Mouse (Mus musculus): ENCODE measurements around the gene H13. TPM values are rescaled to one million over a fixed set of nuclear protein-coding genes. Genes with fewer than 3 reads are reported as not detected.

Gene H13
- total RNA-seq (2021): 100 to 1,000 TPM; 138 to 140 TPM
- long read RNA-seq, experiment 1, full-length matches to known transcripts: 208 of 264 reads
- long read RNA-seq, experiment 1, partial matches to known transcripts: 34 of 264 reads
- long read RNA-seq, experiment 1, other reads (novel, unspliced or antisense): 22 of 264 reads
- long read RNA-seq, experiment 2, full-length matches to known transcripts: 267 of 329 reads
- long read RNA-seq, experiment 2, partial matches to known transcripts: 32 of 329 reads
- long read RNA-seq, experiment 2, other reads (novel, unspliced or antisense): 30 of 329 reads

DNA sequence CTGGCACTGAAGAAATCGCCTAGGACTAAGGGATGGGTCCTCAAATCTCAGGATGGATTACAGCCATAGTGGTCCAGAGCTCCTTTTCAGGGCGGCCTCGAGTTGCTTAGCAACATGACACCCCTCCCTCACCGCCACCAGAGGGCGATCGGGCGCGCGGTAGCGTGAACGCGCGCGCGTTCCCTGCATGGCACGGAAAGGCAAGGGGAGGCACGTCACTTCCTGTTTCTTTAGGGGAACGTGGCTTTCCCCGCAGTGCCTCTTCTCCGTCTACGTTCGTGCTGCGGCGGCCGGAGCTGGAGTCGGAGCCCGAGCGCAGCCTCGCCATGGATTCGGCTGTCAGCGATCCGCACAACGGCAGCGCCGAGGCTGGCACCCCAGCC, at the start of gene H13:
Gene H13, plus strand, starts transcription at position 206 of the 383 bp plus-strand sequence.
- peak; percentile 71 to 87 for DNase-seq (ENCODE audit: low spot score in 2 of 2)

DNA sequence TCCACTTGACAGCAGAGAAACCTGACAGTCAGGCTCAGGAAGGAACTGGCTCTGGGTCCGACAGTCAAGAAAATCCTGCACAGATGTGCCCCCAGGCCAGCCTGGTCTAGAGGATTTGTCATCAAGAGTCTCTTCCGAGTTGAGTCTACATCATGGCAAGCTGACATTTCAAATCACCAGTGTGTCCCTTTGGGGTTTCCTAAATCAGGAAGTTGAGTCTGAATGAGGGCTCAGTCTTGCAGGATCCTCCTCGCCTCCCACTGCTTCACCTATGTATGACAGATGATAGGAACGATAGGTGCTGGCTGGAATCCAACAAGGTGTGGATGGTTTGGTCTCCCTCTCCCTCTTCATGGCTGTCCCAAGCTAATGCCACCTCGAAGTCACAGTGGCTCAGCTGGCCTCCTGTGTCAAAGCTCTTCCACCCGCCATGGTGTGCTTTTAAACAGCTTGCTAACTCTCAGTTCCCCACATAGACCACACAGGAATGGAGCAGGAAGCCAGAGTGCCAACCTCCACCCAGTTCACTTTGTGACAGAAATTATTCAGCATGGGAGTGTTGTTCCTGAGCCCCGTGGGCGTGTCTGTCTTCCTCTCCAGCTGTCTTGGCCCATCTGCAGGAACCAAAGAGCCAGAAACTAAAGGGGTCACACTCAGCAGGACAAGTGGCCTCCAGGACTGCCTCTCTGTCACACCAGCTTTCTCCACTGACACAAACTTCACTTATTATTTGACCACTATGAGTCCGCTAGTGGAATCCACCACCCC, 48.7 kb upstream of the H13 start:
- DNase-seq (ENCODE audit: low spot score in 2 of 2): no peak

DNA sequence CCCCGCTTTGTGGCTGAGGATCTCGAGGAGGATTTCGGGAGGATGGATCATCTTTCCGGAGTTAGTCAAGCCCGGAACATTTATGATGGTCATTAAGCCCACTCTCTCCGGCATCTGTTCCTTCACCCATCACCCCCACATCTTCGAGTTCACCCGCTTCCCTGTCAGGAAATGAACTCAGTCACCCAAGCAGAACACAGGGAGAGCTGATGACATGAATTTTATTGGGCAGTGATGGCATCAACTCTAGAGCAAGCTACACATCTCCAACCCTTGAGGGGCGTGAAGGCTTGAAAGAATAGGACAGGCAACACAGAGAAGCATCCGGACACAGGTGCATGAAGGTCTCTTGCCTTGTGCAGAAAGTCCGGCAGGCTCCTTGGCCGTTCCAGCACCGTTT, 47.1 kb upstream of the H13 start:
- DNase-seq (ENCODE audit: low spot score in 2 of 2): no peak

DNA sequence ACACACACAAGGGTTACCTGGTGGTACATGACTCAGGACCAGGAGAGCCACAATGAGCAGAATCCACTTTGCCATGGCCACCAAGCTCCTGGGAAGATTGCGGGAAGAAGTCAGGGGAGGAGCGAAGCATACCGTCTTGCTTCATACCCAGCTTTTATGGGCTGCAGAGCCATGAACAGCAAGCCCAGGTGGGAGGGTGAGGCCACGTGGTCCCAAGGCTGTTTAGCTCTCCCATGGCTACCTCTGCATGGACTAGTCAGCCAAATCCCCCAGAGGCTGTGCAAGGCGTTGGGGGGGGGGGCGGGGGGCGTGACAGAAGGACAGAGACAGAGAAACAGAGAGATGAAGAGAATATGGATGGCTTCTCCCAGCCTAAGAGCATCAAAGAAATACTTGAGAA, 46.3 kb upstream of the H13 start, which contains the start of gene Defb25:
Gene Defb25, minus strand, starts transcription at position 101 of the 400 bp plus-strand sequence.
- no peak for DNase-seq (ENCODE audit: low spot score in 2 of 2)

DNA sequence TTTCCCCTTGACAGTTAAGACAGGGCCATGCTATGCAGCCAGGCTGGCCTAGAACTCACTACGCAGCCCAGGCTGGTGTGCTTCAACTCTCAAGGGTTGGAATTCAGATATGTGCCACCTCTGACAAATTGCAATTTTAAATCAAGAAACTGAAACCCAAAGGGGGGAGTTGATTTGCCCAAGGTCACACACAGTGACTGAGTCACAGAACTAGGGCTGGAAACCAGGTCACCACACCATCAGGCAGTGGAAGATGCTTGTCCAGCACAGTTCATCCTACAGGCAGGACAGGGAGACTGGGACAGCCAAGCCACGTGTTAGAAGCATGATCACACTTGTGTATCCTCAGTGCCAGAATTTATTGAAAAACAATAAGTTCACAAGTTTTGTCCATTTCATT, 44.7 kb upstream of the H13 start:
- no peak for DNase-seq (ENCODE audit: low spot score in 2 of 2)

DNA sequence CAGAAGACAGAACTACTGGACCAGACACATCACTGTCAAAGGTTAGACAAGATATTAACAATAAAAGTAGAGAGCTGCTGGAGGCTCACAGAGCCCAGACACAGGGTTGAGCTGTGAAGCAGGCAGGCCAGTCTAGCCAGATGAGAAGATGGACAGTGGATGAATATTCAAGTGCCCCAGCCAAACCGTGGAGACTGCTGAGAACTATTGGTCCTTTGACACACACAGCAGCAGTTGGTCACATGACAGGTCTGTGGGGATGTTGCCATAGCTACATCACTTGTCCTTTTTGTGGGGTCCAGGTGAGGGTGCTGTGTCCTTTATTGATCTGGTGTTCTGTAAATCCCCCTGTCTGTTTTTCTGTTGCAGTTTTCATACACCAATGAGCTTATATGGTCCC, 44.0 kb upstream of the H13 start:
- DNase-seq (ENCODE audit: low spot score in 2 of 2): no peak

DNA sequence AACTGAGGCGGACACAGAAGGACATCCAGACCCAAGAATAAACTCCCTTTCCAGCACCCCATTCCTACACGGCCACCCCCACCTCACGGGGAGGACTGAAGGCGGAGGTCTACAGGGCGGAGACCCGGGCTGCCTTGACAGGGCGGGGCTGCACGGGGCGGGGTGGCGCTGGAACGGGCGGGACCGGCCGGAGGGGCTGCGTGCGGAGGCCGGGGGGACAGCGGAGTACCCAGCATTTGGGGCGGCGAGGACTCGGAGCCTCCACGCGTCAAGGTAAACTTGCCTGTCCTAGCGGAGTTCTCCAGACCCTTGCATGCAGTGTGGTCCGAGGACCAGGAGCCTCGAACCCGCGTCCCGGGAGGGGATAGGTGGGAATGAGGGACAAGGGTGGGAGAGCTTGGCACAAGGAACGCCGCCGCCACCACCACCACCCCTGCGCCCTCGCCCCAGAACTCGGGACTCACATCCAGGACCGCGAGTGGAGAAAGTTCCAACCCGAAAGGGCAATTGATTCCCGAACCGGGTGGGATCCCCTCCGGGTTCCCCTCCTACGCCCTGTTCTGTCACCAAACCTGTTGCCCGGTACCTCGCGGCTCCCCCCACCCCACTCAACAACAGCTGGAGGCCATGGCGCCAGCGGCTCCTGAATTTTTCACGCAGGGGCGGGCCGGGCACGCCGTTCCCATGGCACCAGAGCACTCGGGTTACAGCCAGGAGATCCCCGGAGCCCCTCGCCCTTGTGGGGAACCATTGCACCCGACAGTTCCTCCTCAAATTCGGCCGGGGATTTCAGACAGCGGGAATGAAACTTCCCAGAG, 42.3 kb upstream of the H13 start, which contains the start of gene Rem1:
Gene Rem1, plus strand, starts transcription at position 178 of the 818 bp plus-strand sequence.
- no peak for DNase-seq (ENCODE audit: low spot score in 2 of 2)

DNA sequence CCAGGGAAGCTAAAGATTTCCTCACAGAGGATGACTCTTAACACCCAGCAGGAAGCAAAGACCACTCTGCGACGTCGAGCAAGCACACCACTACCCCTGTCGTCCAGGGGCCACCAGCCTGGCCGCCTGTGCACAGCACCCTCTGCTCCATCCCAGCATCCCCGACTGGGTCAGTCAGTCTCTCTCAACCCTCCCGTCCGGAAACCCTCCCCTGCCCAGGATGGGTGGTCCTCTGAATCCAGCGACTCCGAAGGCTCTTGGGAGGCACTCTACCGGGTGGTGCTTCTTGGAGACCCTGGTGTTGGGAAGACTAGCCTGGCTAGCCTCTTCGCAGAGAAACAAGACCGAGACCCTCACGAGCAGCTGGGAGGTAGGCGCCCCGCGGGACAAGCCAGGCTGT, 41.2 kb upstream of the H13 start:
- DNase-seq (ENCODE audit: low spot score in 2 of 2): no peak

DNA sequence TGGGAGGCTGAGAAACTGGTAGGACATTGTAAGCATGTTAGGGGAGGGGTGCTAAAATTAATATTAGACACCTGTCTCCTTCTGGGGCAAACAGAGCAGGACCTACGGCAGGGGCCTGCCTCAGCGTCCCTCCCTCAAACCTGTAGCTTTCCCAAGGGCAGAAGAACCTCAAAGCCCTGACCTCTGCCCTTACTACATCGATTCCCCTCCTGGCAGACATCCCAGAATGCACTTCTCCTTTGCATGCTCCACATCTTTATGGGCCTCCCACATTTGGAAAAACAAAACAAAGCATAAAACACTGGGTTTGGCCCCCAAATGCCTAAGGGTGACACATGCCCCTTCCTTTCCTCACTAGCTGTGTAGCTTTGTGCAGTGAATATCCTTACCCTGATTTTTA, 40.0 kb upstream of the H13 start:
- no peak for DNase-seq (ENCODE audit: low spot score in 2 of 2)

DNA sequence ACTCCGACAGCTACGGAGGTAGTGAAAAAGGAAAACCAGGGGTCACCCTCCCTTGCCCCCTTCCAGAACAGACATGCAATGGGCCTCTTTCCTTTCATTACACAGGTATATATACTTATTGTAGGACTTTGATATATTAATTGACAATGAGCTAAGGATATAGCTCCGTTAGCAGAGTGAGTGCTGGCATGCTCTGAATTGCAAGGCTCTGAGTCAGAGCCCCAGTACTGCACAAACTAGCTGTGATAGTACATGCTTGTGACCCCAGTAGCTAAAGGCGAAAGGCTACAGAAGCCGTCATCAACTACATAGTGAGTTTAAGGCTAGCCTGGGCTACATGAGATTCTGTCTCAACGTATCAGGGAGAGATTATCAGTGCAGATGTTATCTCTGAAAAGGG, 39.4 kb upstream of the H13 start:
- DNase-seq (ENCODE audit: low spot score in 2 of 2): no peak

DNA sequence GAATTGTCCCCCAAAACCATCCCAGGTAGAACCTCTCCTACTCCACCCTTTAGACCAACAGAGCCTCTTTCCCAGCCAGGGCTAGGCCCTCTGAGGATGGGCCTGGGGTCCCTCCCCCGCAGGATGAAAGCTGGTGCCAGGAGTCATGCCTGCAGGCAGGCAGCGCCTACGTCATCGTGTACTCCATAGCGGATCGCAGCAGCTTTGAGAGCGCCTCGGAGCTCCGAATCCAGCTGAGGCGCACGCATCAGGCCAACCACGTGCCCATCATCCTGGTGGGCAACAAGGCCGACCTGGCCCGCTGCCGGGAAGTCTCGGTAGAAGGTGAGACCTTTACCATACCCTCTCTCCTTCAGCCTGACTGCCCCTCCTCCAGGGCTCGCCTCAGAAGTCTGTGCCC, 35.9 kb upstream of the H13 start:
- no peak for DNase-seq (ENCODE audit: low spot score in 2 of 2)

DNA sequence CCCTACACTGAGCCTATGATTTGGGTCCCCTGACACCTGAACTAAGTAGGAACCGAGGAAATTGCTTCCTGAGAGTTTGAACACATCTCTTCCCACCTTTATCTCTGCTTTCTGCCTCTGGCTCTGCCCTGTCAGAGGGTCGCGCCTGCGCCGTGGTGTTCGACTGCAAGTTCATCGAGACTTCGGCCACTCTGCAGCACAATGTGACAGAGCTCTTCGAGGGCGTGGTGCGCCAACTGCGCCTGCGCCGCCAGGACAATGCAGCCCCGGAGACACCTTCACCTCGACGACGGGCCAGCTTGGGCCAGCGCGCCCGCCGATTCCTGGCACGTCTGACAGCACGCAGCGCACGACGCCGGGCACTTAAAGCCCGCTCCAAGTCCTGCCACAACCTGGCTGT, 35.0 kb upstream of the H13 start:
- no peak for DNase-seq (ENCODE audit: low spot score in 2 of 2)

DNA sequence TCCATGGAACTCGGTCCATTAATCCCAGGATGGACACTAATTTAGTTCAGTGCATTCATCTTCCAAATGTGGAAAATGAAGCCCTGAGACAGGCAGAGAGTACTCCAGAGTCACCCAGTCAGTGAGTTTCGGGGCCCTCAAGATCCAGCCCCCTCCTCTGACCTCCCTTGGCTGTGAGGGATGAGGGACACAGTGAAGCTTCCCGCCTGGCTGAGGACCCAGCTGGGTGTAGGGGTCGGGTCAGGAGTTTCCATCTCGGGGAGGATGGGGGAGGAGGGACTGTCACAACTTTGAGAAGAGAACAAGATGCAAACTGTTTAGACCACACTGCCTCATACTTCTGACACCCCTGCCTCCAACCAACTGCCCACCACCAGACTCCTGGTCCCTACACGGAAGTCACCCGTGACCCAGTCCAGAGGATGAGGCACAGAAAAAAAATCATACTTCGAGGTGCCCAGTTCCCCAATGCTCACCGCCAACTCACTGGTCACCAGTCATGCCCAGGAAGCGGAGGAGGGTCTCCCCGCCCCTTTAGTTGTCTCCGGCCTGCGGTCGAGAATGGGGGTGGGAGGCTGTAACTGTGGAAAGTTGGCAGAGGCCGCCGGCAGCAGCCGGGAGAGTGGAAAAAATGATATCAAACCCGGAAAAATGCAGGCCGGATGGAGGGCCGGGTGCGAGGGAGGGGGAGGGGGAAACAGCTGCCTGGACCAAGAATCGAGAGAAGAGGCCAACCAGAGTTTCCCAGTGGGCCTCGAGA, 32.8 kb upstream of the H13 start:
- no peak for DNase-seq (ENCODE audit: low spot score in 2 of 2)

DNA sequence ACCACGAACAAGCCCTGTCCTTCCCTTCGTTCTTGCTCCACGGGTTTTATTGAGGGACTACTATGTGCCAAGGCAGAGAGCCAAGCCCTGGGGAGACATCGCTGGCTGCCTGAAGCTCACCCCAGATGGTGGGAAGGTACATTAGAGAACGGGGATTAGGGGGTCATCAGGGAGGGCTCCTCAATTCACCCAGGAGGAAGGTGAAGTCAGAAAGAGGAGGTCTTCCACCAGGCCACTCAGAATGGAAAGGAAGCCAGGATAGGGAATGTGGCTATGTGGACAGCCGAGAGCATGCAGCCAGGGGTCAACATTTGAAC, 32.3 kb upstream of the H13 start:
- no peak for DNase-seq (ENCODE audit: low spot score in 2 of 2)

DNA sequence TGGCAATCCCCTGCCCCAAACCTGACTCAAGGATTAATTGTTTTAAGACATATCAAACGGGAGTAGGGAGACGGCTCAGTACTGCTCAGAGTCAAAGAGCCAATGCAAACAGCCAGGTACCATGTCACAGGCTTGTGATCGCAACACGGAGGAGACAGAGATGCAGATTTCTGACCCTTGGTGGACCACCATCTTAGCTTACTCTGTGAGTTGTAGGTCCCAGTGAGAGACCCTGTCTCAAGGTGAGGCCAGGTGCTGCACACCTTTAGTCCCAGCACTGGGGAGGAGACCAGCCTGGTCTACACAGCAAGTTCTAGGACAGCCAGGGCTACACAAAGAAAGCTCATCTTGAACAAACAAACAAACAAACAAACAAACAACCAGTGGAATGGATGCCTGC, 31.9 kb upstream of the H13 start:
- DNase-seq (ENCODE audit: low spot score in 2 of 2): no peak

DNA sequence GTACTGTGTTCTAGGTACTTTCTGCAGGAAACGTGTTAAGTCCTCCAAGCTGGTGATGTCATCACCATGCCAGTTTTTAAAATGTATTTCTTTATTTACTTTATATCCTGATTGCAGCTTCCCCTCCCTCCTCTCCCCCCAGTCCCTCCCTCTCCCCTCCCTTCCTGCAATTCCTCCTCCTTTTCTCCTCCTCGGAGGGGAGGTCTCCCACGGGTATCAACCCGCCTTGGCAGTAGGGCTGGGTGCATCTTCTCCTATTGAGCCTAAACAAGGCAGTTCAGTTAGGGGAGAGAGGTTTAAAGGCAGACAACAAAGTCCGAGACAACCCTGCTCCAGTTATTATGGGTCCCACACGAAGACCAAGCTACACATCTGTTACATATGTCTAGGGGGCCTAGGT, 30.4 kb upstream of the H13 start:
- DNase-seq (ENCODE audit: low spot score in 2 of 2): no peak

DNA sequence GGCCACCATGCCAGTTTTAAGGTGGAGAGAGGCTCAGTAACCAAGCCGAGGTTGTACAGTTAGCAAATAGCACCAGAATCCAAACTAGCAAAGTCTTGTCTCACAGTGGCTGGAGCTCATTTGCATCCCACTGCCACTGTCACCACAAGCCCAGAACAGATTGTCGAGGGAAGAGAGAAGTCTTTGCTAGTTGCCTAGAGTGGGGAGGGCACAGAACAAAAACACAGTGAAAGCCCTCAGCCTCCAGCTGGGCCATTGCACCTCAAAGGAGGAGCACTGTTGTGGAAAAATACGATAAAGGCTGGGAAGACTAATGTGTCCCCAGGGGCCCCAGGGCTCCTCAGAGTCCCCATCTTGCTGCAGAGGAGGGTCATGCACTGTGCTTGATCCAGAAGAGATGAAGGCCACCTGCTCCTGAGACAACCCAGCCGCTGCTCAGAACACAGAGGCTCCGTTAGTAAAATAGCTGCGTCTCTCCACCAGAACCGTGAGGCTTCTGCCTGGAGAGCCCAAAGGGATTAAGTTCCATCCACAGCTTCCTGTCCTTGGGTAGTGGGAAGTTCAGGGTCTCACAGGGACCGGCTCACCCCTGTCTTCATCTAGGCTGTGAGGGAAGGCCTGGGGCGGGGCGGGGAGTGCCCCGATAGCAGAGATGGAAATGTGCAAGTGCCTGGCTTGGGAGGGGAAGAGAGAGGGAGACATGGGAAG, 29.7 kb upstream of the H13 start:
- no peak for DNase-seq (ENCODE audit: low spot score in 2 of 2)

DNA sequence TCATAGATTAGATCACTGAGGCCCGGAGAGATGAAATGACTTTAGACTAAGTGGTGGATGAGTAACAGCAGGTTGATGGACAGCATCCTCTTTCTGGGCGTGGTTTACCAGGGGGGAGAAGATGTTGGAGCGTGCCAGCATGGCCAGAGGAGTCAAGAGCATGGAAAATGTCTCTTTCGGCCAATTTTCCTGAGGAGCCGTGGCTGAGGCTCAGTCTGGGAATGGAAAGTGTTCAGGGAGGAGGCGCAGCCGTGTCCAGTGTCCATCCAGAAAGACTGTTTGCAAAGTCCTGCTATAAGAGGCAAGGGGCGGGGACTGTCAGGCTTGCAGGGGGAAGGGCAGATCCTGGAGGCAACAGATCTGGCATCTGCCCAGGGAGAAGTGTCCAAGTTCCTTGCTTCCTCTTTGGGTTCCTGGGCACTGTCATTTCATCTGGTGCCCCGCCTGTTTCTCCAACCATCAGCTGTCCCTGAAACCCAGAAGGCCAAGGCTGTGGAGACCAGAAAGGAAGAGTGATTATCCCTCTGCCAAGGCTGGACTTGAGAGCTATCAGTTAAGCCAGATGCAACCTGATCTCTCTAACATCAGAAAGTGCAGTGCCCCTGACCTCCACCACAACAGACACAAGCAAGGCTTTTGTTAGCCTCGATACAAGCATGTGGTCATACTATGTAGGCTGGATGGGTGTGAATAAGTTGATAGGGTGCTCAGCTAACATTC, 16.2 kb upstream of the H13 start:
- DNase-seq (ENCODE audit: low spot score in 2 of 2): peak; percentile 9 to 61

DNA sequence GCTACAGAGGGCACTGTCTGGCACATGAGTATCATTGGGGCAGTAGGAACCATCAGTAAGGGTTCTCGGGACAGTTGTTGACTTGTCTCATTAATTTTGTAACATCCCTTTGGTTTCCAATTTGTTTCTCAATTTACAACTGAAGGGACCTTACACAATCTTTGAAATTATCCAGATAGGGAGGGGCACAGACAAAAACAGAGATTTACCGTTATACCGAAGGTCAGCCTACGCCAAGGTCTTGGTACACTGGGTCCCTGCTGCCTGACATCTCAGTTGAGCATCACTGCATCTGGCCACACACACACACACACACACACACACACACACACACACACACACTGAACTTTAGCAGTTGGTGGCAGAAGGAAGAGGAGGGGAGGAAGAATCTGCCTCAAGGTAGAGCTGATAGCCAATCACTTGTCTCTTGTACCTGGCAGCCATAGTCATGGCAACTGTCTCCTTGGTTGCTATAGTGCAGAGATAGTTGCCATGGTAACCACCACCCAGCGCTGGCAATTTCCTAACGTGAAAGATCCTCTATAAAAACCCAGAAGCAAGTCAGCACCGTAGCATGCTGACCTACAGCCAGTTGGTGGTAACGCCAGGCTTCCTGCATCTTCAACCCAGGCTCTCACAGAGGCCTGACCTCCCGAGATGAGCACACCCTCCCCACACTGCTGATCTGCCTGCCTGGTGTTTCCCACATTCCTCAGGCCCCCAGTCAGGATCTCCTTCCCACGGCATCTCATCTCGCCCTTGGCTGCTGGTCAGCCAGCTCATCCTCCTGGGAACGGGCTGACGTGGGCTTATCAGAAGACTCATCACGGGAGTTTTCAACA, 15.2 kb upstream of the H13 start:
- no peak for DNase-seq (ENCODE audit: low spot score in 2 of 2)
